Mouse (Mus musculus) forebrain, postnatal 0 days (tissue): ENCODE measurements around the gene Corin. TPM values are rescaled to one million over a fixed set of nuclear protein-coding genes. Genes with fewer than 3 reads are reported as not detected.

Experiments used
- ATAC-seq: fragments of 200-750 bp; cut with Nextera tagmentation; 2 replicates; pipeline ENCODE4 v1.8.0; 2017; ENCODE audit warnings: mild to moderate bottlenecking, moderate library complexity
- DNase-seq: peaks from one replicate; pipeline ENCODE4 v3.0.0-alpha.2; 2015
- H3K27ac ChIP-seq: fragments of 300-500 bp; sonication (generic); 2 replicates; pipeline ENCODE4 v1.5.1; 2014; ENCODE audit warnings: low read depth, mild to moderate bottlenecking, antibody characterized with exemption, low read length, moderate library complexity, mixed read lengths
- H3K27me3 ChIP-seq: fragments of 300-500 bp; sonication (generic); 2 replicates; pipeline ENCODE4 v1.6.1; 2014; ENCODE audit warnings: mild to moderate bottlenecking, low read length, mixed read lengths; ENCODE audit not compliant: insufficient read depth
- H3K36me3 ChIP-seq: fragments of 300-500 bp; sonication (generic); 2 replicates; pipeline ENCODE4 v1.6.1; 2014; ENCODE audit warnings: mild to moderate bottlenecking, moderate library complexity; ENCODE audit not compliant: insufficient read depth
- H3K4me1 ChIP-seq: fragments of 300-500 bp; sonication (generic); 2 replicates; pipeline ENCODE4 v1.6.1; 2014; ENCODE audit warnings: antibody characterized with exemption; ENCODE audit not compliant: insufficient read depth
- H3K4me2 ChIP-seq: fragments of 300-500 bp; sonication (generic); 2 replicates; pipeline ENCODE4 v1.6.1; 2014; ENCODE audit warnings: low read depth, mild to moderate bottlenecking, moderate library complexity
- H3K4me3 ChIP-seq: fragments of 300-500 bp; sonication (generic); 2 replicates; pipeline ENCODE4 v1.5.1; 2014; ENCODE audit warnings: low read depth, low read length, mixed read lengths
- H3K9ac ChIP-seq: fragments of 300-500 bp; sonication (generic); 2 replicates; pipeline ENCODE4 v1.6.1; 2014; ENCODE audit warnings: mild to moderate bottlenecking
- H3K9me3 ChIP-seq: fragments of 300-500 bp; sonication (generic); 2 replicates; pipeline ENCODE4 v1.6.1; 2016; ENCODE audit warnings: low read length
- CTCF ChIP-seq: sonication (generic); IDR thresholded peaks from 2 replicates; pipeline ENCODE4 v1.5.1; 2016; ENCODE audit warnings: antibody characterized with exemption, control low read depth, low read depth
- WGBS: fragments of 180-500 bp; shearing (Covaris S2); extraction: QIAGEN DNeasy Blood & Tissue Kit; methylation state at CpG from one replicate; pipeline ENCODE4 v1.1.7; 2014; 5-methylcytosine and 5-hydroxymethylcytosine counted together
- polyA plus RNA-seq: library from polyadenylated mRNA; unstranded; fragments of >200 nt; fragmentation: Nextera tagmentation; extraction: Ambion mirVana; gene quantifications from 2 replicates; pipeline ENCODE4 v1.2.1, GENCODE M21; 2015
- total RNA-seq: library from RNA; depleted of rRNA; stranded (reverse); fragments of >200 nt; gene quantifications from 2 replicates; pipeline ENCODE4 v1.2.3, GENCODE M21; 2014

Gene Corin
- total and polyA plus RNA-seq, 2 experiments from 2014 or later, result 0.06 to 0.29 TPM

DNA sequence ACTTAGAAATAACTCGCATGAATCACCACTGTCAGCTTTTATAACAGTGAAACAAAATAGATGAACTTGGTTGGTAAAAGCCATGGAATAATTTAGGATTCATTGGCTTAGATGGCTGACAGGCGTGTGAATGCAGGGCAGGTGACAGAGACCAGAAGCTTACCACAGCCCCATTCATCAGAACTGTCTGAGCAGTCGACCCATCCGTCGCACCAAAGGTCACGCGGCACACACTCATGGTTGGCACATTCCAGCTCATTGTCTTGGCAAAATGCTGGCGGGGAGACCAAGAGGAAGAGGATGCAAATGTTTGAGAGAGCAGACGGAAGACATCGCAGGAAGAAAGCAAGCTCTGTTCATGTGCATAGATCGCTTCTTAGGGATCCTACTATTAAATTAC is 173.6 kb downstream of the Corin start:
- no peak overlapping the region for H3K27ac ChIP-seq
- no peaks in the 10 kb centered on the region for H3K4me1 ChIP-seq
- H3K4me2 ChIP-seq, result no peak overlapping the region
- DNase-seq (no peak), ATAC-seq (no peak)
- no peak overlapping the region for H3K9ac ChIP-seq
- WGBS, result 74% methylated on average over 11 of the region's 11 CpGs
- H3K36me3 ChIP-seq, result no peaks in the 10 kb centered on the region
- no peaks in the 10 kb centered on the region for H3K9me3 ChIP-seq
- TF ChIP-seq CTCF, result no peak
- no peak overlapping the region for H3K4me3 ChIP-seq
- H3K27me3 ChIP-seq, result no peaks in the 10 kb centered on the region

DNA sequence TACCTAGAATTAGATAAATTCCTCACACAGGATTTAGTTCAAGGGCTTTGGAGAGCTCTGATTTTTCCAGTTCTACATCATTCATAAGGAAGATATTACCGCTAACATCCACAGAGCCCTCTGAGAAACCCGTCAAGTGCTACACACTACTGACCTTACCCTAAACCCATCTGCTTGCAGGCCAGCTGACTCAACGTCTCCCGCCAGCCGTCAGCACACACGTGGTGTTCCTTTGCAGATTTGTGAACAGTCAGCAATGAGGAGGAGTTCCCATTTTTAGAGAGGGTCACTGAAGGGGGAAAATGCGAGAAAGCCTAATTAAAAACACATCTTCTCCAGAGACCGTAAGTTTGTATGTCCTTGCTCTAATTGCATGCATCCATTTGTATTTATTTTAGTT is 174.8 kb downstream of the Corin start:
- H3K36me3 ChIP-seq, result no peaks in the 10 kb centered on the region
- H3K9me3 ChIP-seq, result no peaks in the 10 kb centered on the region
- TF ChIP-seq CTCF, result no peak
- H3K4me3 ChIP-seq, result no peak overlapping the region
- H3K4me1 ChIP-seq, result no peaks in the 10 kb centered on the region
- 33% methylated on average over 8 of the region's 8 CpGs for WGBS
- H3K27ac ChIP-seq, result no peak overlapping the region
- no peaks in the 10 kb centered on the region for H3K27me3 ChIP-seq
- ATAC-seq (no peak), DNase-seq (no peak)
- no peak overlapping the region for H3K9ac ChIP-seq
- no peak overlapping the region for H3K4me2 ChIP-seq

DNA sequence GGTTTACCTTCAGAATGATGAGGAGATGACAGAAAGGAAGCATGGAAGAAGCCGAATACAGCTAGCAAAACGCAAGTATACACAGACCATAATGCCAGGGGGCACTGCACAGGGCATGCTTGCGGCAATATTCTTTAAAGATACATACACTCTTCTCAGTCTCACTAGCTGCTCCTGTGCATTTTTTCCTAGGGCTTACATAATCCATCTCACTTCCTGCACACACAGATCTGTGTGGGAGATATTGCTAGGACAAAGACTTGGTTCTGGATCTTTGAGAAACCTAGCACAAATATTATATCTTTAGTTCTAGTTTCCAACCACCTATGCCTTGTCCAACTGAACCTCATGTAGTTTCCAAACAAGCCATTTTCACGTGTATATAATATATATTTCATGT is 189.0 kb downstream of the Corin start:
- Histone ChIP-seq H3K36me3 (no peaks in the 10 kb centered on the region), H3K4me2 (no peak overlapping the region), H3K4me3 (no peak overlapping the region), H3K4me1 (no peaks in the 10 kb centered on the region), H3K27ac (no peak overlapping the region), H3K9ac (no peak overlapping the region), H3K27me3 (no peaks in the 10 kb centered on the region), H3K9me3 (no peaks in the 10 kb centered on the region)
- DNase-seq (no peak), ATAC-seq (no peak)
- WGBS, result 80% methylated on average over 4 of the region's 4 CpGs
- no peak for TF ChIP-seq CTCF

DNA sequence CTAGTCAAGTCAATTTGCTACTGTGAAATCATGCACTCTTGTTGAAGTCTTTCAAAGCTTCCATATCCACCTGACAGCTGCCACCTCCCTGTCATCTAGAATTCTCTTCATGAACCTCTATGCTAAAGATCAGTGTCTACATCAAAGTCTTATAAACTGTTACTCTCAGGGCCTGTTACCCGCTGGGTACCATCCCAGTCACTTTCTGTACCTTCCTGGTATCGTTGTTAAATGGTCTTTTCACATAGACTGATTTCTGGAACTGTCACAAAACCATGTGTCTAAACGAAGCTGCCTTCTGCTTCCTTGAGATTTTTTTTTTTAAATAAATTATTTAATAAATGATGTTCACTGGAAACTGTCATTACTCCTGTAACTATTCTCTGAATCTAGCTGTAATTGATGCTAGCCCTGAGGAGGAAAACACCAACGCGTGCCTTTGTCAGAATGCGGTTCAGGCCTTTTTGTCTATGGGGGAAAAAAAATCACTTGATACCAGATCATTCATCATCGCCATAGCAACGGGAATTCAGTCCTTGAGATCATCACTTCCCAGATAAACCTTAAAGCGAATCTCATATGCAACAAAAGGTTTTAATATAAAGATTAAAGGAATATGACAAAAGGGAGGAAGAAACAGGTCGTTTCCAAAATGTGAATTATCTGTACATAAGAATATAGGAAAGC is 205.7 kb downstream of the Corin start:
- no peak overlapping the region for H3K27ac ChIP-seq
- H3K4me2 ChIP-seq, result no peak overlapping the region
- DNase-seq, result peak; percentile 63
- no peak overlapping the region for H3K9ac ChIP-seq
- H3K27me3 ChIP-seq, result no peaks in the 10 kb centered on the region
- no peaks in the 10 kb centered on the region for H3K9me3 ChIP-seq
- TF ChIP-seq CTCF, result no peak
- WGBS, result 46% methylated on average over 10 of the region's 10 CpGs
- H3K4me1 ChIP-seq, result no peaks in the 10 kb centered on the region
- H3K4me3 ChIP-seq, result no peak overlapping the region
- ATAC-seq, result peak; percentile 60; the same call in 1 of the 2 replicates
- 0 out of 2 replicates have a peak, but pooled peaks cover 3% of the 10 kb centered on the region for H3K36me3 ChIP-seq

DNA sequence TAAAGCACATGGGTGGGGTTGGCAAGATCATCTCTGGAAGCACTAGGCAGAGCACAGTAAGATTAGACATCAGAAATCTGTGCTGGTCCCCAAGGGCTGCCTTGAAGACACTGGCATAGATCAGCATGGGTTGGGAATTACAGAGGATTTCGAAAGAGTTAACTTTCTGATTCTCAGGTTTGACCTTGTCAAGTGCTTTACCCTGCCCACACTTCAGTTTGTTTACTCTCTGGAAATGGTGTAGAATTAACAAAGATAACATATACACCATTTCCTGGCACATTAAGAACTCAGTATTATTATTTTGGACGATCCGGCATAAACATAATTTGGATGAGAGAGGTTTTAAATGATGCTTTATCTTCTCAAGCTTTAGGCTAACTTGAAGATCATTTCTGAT is 219.2 kb downstream of the Corin start:
- ATAC-seq, result no peak
- 95% methylated on average over 3 of the region's 3 CpGs for WGBS
- Histone ChIP-seq H3K4me3 (no peak overlapping the region), H3K4me2 (no peak overlapping the region), H3K36me3 (peaks cover 4% of the 10 kb centered on the region; the same call in 1 of the 2 replicates), H3K27ac (no peak overlapping the region), H3K9me3 (no peaks in the 10 kb centered on the region), H3K4me1 (no peaks in the 10 kb centered on the region), H3K27me3 (no peaks in the 10 kb centered on the region), H3K9ac (no peak overlapping the region)
- DNase-seq, result no peak
- no peak for TF ChIP-seq CTCF

DNA sequence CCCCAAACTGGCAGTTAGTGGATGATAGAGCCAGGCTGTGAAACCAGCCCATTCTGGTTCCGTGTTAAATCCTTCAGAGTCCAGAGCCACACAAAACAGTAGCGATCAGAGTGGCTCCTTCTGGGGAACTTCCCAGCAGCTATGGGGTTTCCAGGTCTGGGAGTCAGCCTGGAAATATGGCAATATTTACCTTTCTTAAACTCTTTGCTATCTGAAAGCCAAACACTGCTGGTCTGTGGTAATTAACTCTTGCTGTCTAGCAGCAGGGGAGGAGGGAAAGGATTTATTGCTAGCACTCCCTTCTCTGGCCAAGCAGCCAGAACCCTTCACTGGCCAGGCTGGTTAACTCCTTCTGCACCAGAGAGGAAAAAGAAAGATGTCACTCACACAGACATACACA is 221.4 kb downstream of the Corin start:
- DNase-seq, result no peak
- Histone ChIP-seq H3K9me3 (no peaks in the 10 kb centered on the region), H3K27me3 (no peaks in the 10 kb centered on the region), H3K27ac (no peak overlapping the region), H3K4me3 (no peak overlapping the region), H3K4me2 (no peak overlapping the region), H3K9ac (no peak overlapping the region), H3K36me3 (no peaks in the 10 kb centered on the region), H3K4me1 (no peaks in the 10 kb centered on the region)
- 37% methylated on average over 2 of the region's 2 CpGs for WGBS
- no peak for ATAC-seq
- no peak for TF ChIP-seq CTCF

DNA sequence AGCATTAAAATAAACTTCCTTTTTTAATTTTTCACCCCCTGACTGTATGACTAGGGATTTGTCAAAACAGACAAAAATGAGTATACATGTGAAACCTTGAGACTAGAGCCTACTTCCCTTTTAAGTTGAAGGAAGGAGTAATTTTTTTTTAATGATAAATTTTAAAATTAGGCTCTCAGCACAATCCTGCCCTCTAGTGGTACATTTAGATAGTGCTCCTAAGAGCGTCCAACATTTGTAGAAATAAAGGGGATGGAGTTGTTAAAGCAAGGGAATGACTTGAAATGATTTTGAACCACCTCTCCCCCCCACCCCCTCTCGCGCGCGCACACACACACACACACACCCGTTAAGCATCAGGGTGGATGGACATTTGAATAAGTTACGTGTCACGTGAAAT is 234.6 kb downstream of the Corin start:
- DNase-seq (peak; percentile 82), ATAC-seq (peak; percentile 40; the same call in 1 of the 2 replicates)
- Histone ChIP-seq H3K36me3 (no peaks in the 10 kb centered on the region), H3K27ac (no peak overlapping the region), H3K9ac (no peak overlapping the region), H3K27me3 (no peaks in the 10 kb centered on the region), H3K4me3 (no peak overlapping the region), H3K4me1 (no peaks in the 10 kb centered on the region), H3K9me3 (no peaks in the 10 kb centered on the region), H3K4me2 (no peak overlapping the region)
- 60% methylated on average over 8 of the region's 8 CpGs for WGBS
- peak; percentile 78 for TF ChIP-seq CTCF
